Mouse (Mus musculus) G1E (cell line): ENCODE results near the gene Arhgap22. TPM values are rescaled to one million over a fixed set of nuclear protein-coding genes. Genes with fewer than 3 reads are reported as not detected.
A peak's percentile ranks its signal among the peaks of the same experiment; 100 is the strongest.

Source experiments
- ATAC-seq: 2 replicates; pipeline ENCODE4 v1.8.0; 2016; ENCODE audit warnings: mild to moderate bottlenecking; ENCODE audit not compliant: insufficient number of reproducible peaks, poor library complexity, low FRiP score, severe bottlenecking; ENCODE audit errors: extremely low read depth
- DNase-seq: peaks from one replicate; pipeline ENCODE4 v3.0.0; 2012; ENCODE audit warnings: low spot score
- H3K27me3 ChIP-seq: 2 replicates; pipeline ENCODE4 v1.6.1; 2012; ENCODE audit warnings: mild to moderate bottlenecking, low read length, inconsistent platforms; ENCODE audit not compliant: insufficient read depth
- H3K36me3 ChIP-seq: replicated peaks from 2 replicates; pipeline ENCODE3; 2012; ENCODE audit warnings: mild to moderate bottlenecking, inconsistent platforms
- H3K4me1 ChIP-seq: 2 replicates; pipeline ENCODE4 v1.6.1; 2012; ENCODE audit warnings: low read depth, low read length, inconsistent platforms, mixed read lengths; ENCODE audit not compliant: insufficient read depth
- H3K4me3 ChIP-seq: 2 replicates; pipeline ENCODE4 v1.5.1; 2012; ENCODE audit warnings: low read depth, mild to moderate bottlenecking, inconsistent platforms, low read length, moderate library complexity, mixed read lengths
- H3K9me3 ChIP-seq: replicated peaks from 2 replicates; pipeline ENCODE4 v1.6.1; 2012; ENCODE audit warnings: inconsistent platforms
- CTCF ChIP-seq: IDR thresholded peaks from 2 replicates; pipeline ENCODE4 v1.5.1; 2012; ENCODE audit warnings: low read depth, low read length, inconsistent platforms, mixed read lengths
- GATA1 ChIP-seq: IDR thresholded peaks from 2 replicates; pipeline ENCODE4 v1.6.1; 2012; ENCODE audit warnings: borderline replicate concordance, low read length, inconsistent platforms, mixed read lengths
- GATA2 ChIP-seq: IDR thresholded peaks from 2 replicates; pipeline ENCODE4 v1.6.1; 2012; ENCODE audit warnings: low read depth, low read length, inconsistent platforms, borderline replicate concordance
- POLR2AphosphoS5 ChIP-seq: IDR thresholded peaks from 2 replicates; pipeline ENCODE4 v1.6.1; 2012; ENCODE audit warnings: low read depth, low read length, inconsistent platforms; ENCODE audit not compliant: insufficient replicate concordance
- TAL1 ChIP-seq: conservative IDR thresholded peaks from 2 replicates; pipeline ENCODE4 v1.6.1; 2012; ENCODE audit warnings: low read depth, low read length, inconsistent platforms, mixed read lengths
- polyA plus RNA-seq: library from polyadenylated mRNA; stranded (reverse); fragments of >175 nt; gene quantifications from 2 replicates; pipeline ENCODE4 v1.2.3, GENCODE M21; 2012
- total RNA-seq, 2 experiments: library from RNA; stranded (forward) in 1 of 2; stranded (reverse) in 1 of 2; fragments of 200-1000 nt in 1 of 2; fragments of >200 nt in 1 of 2; fragmentation: Nextera tagmentation in 1 of 2; gene quantifications; 2 replicates each; pipeline ENCODE4 v1.2.3; 2014 to 2017

The Arhgap22 gene
- total and polyA plus RNA-seq, 3 experiments, result 0.05 TPM; not detected in 2

DNA sequence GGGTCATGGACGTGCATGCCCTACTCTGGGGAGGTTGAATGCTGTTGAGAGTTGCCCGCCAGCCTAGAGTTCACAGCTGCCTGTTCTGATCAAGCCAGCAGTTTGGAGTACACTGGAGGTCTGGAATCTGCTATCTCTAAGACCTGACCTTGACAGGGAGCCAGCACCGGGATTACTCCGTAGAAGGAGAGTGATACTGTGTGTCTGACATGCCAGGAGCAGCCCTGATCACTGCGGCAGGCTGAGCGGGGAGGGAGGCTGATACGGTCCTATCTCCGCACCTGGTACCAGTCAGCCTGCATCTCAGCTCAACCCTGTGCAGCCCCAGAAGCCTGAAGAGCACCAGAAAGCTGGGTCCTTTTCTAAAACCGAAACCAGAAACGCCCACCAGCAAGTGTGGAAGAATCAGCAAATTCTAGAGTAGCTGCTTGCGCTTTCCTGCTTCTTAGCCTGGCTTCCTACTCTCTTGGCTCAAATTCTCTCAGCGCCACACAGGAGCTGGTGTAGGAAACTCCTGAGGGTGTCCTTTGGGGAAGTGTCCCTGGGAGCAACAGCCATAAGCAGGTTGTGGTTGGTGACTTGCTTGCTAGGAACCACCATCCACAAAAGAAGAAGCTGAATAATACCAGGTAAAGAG, 91.9 kb downstream of the Arhgap22 start:
- DNase-seq, result no peak
- no peaks in the 10 kb centered on the region for H3K4me1 ChIP-seq
- H3K4me3 ChIP-seq, result no peak overlapping the region
- H3K9me3 ChIP-seq, result peaks cover 32% of the 10 kb centered on the region
- no peak for ATAC-seq
- H3K27me3 ChIP-seq, result no peaks in the 10 kb centered on the region
- no peak for TF ChIP-seq GATA1
- no peak for TF ChIP-seq TAL1
- TF ChIP-seq POLR2AphosphoS5, result no peak
- no peak for TF ChIP-seq CTCF
- TF ChIP-seq GATA2, result no peak
- H3K36me3 ChIP-seq, result no peaks in the 10 kb centered on the region

DNA sequence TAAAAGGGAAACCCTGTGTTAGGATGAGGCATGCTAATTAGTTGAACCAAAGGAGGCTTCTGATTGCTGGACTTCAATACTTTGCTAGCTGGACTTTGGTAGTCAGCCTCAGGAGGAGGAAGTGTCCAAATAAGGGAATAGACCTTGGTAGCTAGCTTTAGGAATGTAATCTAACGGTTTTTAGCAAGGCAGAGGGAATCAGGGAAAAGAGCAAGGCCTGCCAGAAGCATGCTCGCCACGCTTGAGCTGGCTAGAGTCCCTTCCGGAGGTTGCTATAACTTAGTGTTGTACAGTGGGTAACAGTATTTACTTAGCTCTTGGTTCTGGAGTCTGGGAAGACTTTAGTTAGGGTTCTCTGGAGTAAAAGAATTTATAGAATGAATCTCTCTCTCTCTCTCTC, 96.9 kb downstream of the Arhgap22 start:
- H3K4me3 ChIP-seq, result no peak overlapping the region
- DNase-seq (no peak), ATAC-seq (no peak)
- H3K27me3 ChIP-seq, result no peaks in the 10 kb centered on the region
- peaks cover 50% of the 10 kb centered on the region for H3K9me3 ChIP-seq
- TF ChIP-seq TAL1 (no peak), POLR2AphosphoS5 (no peak), GATA1 (no peak), CTCF (no peak), GATA2 (no peak)
- H3K36me3 ChIP-seq, result no peaks in the 10 kb centered on the region
- H3K4me1 ChIP-seq, result no peaks in the 10 kb centered on the region

DNA sequence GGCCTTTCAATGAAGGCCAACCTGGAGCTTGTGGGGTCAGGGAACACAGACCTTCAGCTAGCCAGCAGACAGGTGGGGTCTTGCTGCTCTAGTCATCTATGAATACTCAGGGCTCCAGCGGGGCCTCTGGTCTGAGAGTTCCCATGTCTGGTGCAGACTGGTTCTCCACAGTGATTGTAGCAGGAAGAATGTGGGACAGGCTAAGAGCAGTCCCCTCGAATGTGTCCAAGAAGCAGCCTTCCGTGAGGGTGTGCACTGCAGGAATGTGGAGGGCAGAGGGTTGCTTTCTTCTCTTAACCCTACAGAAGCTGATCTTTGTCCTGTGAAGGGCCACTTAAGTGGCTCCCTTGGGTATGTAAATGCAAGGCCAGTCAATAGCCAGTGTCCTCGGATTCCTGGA, 98.5 kb downstream of the Arhgap22 start:
- H3K36me3 ChIP-seq, result no peaks in the 10 kb centered on the region
- TF ChIP-seq GATA1, result no peak
- no peak for TF ChIP-seq TAL1
- no peak for TF ChIP-seq CTCF
- no peak for TF ChIP-seq GATA2
- TF ChIP-seq POLR2AphosphoS5, result no peak
- no peaks in the 10 kb centered on the region for H3K4me1 ChIP-seq
- H3K27me3 ChIP-seq, result no peaks in the 10 kb centered on the region
- peaks cover 49% of the 10 kb centered on the region for H3K9me3 ChIP-seq
- ATAC-seq (no peak), DNase-seq (no peak)
- no peak overlapping the region for H3K4me3 ChIP-seq

DNA sequence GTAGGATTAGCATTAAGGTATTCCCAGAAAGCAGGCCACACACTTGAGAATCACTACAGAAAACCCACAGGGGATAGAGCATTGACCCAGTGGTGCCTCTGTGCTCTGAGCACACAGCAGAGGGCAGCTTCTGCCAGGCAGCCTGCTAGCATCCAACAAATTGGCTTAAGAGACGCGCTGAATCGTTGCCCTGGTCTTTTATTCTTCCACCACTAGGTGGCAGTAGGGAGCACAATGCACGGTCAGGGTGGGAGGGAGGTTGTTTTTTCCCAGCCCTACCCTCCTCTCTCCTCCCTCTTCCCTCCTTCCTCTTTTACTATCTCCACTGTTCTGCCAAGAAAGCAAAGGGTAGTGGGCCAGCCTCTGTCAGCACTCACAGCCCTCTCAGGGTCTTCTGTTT, 99.8 kb downstream of the Arhgap22 start:
- Histone ChIP-seq H3K4me1 (no peaks in the 10 kb centered on the region), H3K4me3 (no peak overlapping the region), H3K36me3 (no peaks in the 10 kb centered on the region), H3K9me3 (peaks cover 49% of the 10 kb centered on the region), H3K27me3 (no peaks in the 10 kb centered on the region)
- DNase-seq (no peak), ATAC-seq (no peak)
- TF ChIP-seq CTCF (peak; percentile 18; the same call in 1 of the 2 replicates), GATA2 (no peak)

DNA sequence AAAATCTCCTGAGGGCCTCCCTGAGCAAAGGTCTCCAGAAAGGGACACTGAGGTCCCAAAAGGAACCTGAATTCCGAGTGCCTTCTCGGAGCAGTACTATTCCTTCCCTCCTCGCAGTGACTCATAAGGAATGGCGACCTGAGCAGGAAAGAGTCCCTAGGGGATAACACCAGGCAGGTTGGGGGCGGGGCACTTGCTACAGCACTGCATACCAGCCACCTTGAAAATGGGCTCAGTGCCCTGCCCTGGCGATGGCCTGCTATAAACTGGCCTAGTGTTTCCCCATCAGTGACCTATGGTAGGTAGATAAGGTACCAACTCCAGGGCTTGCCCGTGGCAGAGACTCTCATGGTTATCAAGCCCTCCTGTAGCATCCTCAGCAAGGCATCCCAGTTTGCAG, 100.3 kb downstream of the Arhgap22 start:
- H3K36me3 ChIP-seq, result no peaks in the 10 kb centered on the region
- no peak for ATAC-seq

DNA sequence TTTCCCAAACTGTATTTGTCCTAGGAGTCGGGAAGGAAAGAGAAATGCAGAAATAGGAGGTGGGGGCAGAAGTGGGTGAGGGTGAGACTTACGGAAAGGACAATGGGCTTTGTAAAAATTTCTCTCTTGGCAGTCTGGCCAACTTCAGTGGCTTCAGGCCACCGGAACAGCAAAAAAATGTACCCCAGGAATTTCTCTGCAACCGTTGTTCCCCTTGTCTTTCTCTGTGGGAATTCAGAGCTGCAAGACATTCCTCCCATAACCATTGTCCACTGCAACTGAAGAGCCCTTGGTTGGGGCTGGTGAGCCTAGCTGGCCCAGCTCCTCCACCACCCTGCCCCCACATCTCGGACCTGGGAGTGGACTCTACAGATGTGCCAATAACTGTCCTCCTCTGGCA, 101.3 kb downstream of the Arhgap22 start:
- Histone ChIP-seq H3K4me3 (no peak overlapping the region), H3K4me1 (no peaks in the 10 kb centered on the region), H3K36me3 (no peaks in the 10 kb centered on the region), H3K27me3 (no peaks in the 10 kb centered on the region), H3K9me3 (peaks cover 44% of the 10 kb centered on the region)
- ATAC-seq (no peak), DNase-seq (no peak)
- TF ChIP-seq CTCF, result no peak
- no peak for TF ChIP-seq GATA2
- no peak for TF ChIP-seq POLR2AphosphoS5
- TF ChIP-seq GATA1, result no peak
- TF ChIP-seq TAL1, result no peak

More for the DNA sequence above, 100.3 kb downstream of the Arhgap22 start:
- H3K4me1 ChIP-seq, result no peaks in the 10 kb centered on the region
- H3K4me3 ChIP-seq, result no peak overlapping the region
- no peak for DNase-seq
- no peaks in the 10 kb centered on the region for H3K27me3 ChIP-seq
- no peak for TF ChIP-seq GATA1
- TF ChIP-seq POLR2AphosphoS5, result no peak
- TF ChIP-seq CTCF, result no peak
- no peak for TF ChIP-seq TAL1
- TF ChIP-seq GATA2, result no peak
- peaks cover 44% of the 10 kb centered on the region for H3K9me3 ChIP-seq

DNA sequence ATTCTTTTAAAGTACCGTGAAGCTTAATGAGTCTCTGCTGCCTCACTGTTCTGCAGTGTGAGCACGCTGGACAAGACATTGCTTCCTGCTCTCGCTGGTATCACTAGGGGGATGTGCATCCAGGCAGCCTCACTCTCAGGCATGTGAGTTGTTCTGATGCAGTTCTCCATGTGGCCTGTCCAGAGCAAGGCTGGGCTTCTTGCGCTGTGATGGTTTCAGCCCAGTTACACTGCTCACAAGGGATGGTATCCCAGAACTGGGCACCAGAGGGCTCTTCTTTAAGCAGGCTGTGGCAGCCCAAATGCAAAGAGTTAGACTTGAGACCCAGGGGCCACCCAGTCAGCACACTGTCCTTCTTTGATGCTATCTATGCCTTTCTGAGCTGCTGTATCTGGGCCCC, 101.9 kb downstream of the Arhgap22 start:
- H3K9me3 ChIP-seq, result peaks cover 48% of the 10 kb centered on the region
- no peaks in the 10 kb centered on the region for H3K4me1 ChIP-seq
- ATAC-seq (no peak), DNase-seq (no peak)
- no peak overlapping the region for H3K4me3 ChIP-seq
- TF ChIP-seq GATA1 (no peak), CTCF (no peak), POLR2AphosphoS5 (no peak), GATA2 (no peak), TAL1 (no peak)
- H3K36me3 ChIP-seq, result no peaks in the 10 kb centered on the region
- H3K27me3 ChIP-seq, result no peaks in the 10 kb centered on the region
